Mouse (Mus musculus) cortical plate, adult 2 months (tissue): ENCODE measurements around the gene Ddr2.

Source experiments
- CTCF ChIP-seq: fragments of 200-500 bp; IDR thresholded peaks from 2 replicates; pipeline ENCODE4 v1.5.1; 2011; ENCODE audit warnings: mild to moderate bottlenecking, control low read depth, low read length; ENCODE audit not compliant: insufficient read depth; ENCODE audit errors: extremely low read depth
- POLR2A ChIP-seq: fragments of 200-500 bp; IDR thresholded peaks from 2 replicates; pipeline ENCODE4 v1.6.1; 2011; ENCODE audit warnings: mild to moderate bottlenecking, low read length, control low read depth; ENCODE audit not compliant: insufficient read depth; ENCODE audit errors: extremely low read depth

GRCm38 (mm10) chr1:170076339-170076738 lies 34.2 kb downstream of the Ddr2 start:
- TF ChIP-seq POLR2A (no peak), CTCF (no peak)
